ENCODE assay signal across 1 mouse cellular context in the genomic region with DNA sequence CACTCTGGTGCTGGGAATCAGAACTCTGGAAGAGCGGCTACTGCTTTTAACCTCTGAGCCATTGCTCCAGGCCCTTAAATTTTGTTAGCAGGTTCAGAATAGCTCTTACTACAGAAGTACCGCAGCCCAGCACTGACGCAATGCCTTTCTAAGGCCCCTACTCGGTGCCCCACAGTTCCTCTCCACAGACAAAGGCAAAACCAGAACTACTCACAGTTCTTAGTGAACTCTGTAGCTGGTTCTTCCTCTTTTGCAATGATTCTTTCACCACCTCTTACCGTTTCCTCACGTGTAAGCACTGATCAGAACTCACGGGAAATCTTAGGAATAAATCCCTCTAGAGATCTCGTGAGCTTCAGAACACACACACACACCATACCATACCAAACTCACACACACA.
A peak's percentile ranks its signal among the peaks of the same experiment; 100 is the strongest.
TF ChIP-seq lines count a peak whose summit lies in the region.

No protein-coding gene starts in this region.

TF ChIP-seq in CH12.LX, 34 proteins besides CTCF, POLR2A, EP300 and RAD21 (continued from another document):
- TF ChIP-seq USF2 (conservative IDR thresholded peaks at IDR 0.05; ENCODE audit: low read depth, low read length) (no peak), NRF1 (IDR thresholded peaks at IDR 0.05; ENCODE audit: low read depth, low read length) (no peak), ELF1 (IDR thresholded peaks at IDR 0.05; ENCODE audit: low read depth, low read length) (no peak), ZC3H11A (IDR thresholded peaks at IDR 0.05; ENCODE audit: low read depth, low read length) (no peak), IRF4 (IDR thresholded peaks at IDR 0.05; ENCODE audit: low read depth, low read length) (peak; percentile 85)
TF ChIP-seq in CH12.LX: peak in this region for 8.
